9 mouse cellular contexts compared by ENCODE assay signal in genomic region chr4:151108834-151109241, GRCm38 (mm10). TPM values are rescaled to one million over a fixed set of nuclear protein-coding genes. Genes with fewer than 3 reads are reported as not detected.
DNase-seq lines count a peak whose midpoint lies in the region; ATAC-seq and TF ChIP-seq lines count a peak whose summit lies in the region.
"Had no signal": no experiment of that assay in that cellular context is flagged by ENCODE, and none has a peak within 500 bp of the region (broad histone marks: within the 10 kb centered on the region; RNA-seq: fewer than 3 reads in every experiment).

No protein-coding gene starts in this region.

- peaks cover 28% of the 10 kb centered on the region for H3K27me3 ChIP-seq in heart, embryonic 11.5 days (ENCODE audit: control insufficient read depth, insufficient read depth, low read length)
- H3K27me3 ChIP-seq in forebrain, postnatal 0 days (ENCODE audit: insufficient read depth, low read length), result no peaks in the 10 kb centered on the region
- H3K27me3 ChIP-seq in liver, postnatal 0 days (ENCODE audit: insufficient read depth, low read length), result peaks cover 59% of the 10 kb centered on the region

- no peak for DNase-seq in heart, adult 8-10 months (ENCODE audit: low spot score)
- peak; percentile 48 for DNase-seq in adrenal gland, postnatal 14 days
- DNase-seq in forebrain, postnatal 0 days, result peak; percentile 58
- DNase-seq in liver, postnatal 0 days, result no peak
- no peak for DNase-seq in B cell, adult 2 months
- no peak for DNase-seq in Muller cell, postnatal 12 days (ENCODE audit: inconsistent ontology term)

- TF ChIP-seq CTCF in forebrain, postnatal 0 days (IDR thresholded peaks at IDR 0.05; ENCODE audit: low read depth), result 0 out of 2 replicates have a peak, but pooled peaks have one; percentile 3
- no peak for TF ChIP-seq CTCF in liver, postnatal 0 days (IDR thresholded peaks at IDR 0.05; ENCODE audit: low read depth)

- WGBS in heart, embryonic 11.5 days (ENCODE audit: insufficient replicate concordance), result 4% methylated on average over 14 of the region's 20 CpGs
- WGBS in forebrain, postnatal 0 days, result under 1% methylated on average over 19 of the region's 20 CpGs
- 6% methylated on average over 10 of the region's 20 CpGs for WGBS in liver, postnatal 0 days (ENCODE audit: insufficient replicate concordance)

- TF ChIP-seq EP300 in liver, postnatal 0 days (IDR thresholded peaks at IDR 0.05; ENCODE audit: low read depth), result no peak

- ATAC-seq in heart, embryonic 11.5 days (replicated peaks; ENCODE audit: insufficient number of reproducible peaks, low FRiP score, low TSS enrichment), result 0 out of 2 replicates have a peak, but pooled peaks have one; percentile 8
- peak; percentile 10 for ATAC-seq in forebrain, postnatal 0 days
- no peak for ATAC-seq in liver, postnatal 0 days
- ATAC-seq in frontal cortex, adult (ENCODE audit: low TSS enrichment), result no peak

- peak overlapping the region; percentile 94 for H3K27ac ChIP-seq in heart, embryonic 11.5 days (ENCODE audit: low read depth, low read length)
- peak overlapping the region; percentile 98 for H3K27ac ChIP-seq in forebrain, postnatal 0 days (ENCODE audit: low read depth, low read length)
- H3K27ac ChIP-seq in liver, postnatal 0 days (ENCODE audit: low read depth), result no peak overlapping the region

- H3K9ac ChIP-seq in heart, embryonic 11.5 days (ENCODE audit: low read depth, low read length), result peak overlapping the region; percentile 93
- peak overlapping the region; percentile 96 for H3K9ac ChIP-seq in forebrain, postnatal 0 days
- no peak overlapping the region for H3K9ac ChIP-seq in liver, postnatal 0 days (replicated peaks)

- peaks cover 12% of the 10 kb centered on the region for H3K4me1 ChIP-seq in heart, embryonic 11.5 days (ENCODE audit: control insufficient read depth, insufficient read depth, low read length)
- H3K4me1 ChIP-seq in forebrain, postnatal 0 days (ENCODE audit: insufficient read depth), result peaks cover 20% of the 10 kb centered on the region
- H3K4me1 ChIP-seq in liver, postnatal 0 days (ENCODE audit: insufficient read depth), result peaks cover 6% of the 10 kb centered on the region

- H3K4me3 ChIP-seq in heart, embryonic 11.5 days (ENCODE audit: low read depth, low read length), result peak overlapping the region; percentile 81
- peak overlapping the region; percentile 96 for H3K4me3 ChIP-seq in forebrain, postnatal 0 days (ENCODE audit: low read depth, low read length)
- peak overlapping the region; percentile 45 for H3K4me3 ChIP-seq in liver, postnatal 0 days (ENCODE audit: low read depth, low read length)

- peak overlapping the region; percentile 90 for H3K4me2 ChIP-seq in heart, embryonic 11.5 days
- H3K4me2 ChIP-seq in forebrain, postnatal 0 days (ENCODE audit: low read depth), result peak overlapping the region; percentile 60
- H3K4me2 ChIP-seq in liver, postnatal 0 days (ENCODE audit: low read depth, low read length), result peak overlapping the region; percentile 72

- H3K9me3 ChIP-seq in heart, embryonic 11.5 days (replicated peaks; ENCODE audit: control insufficient read depth, low read length), result no peaks in the 10 kb centered on the region
- no peaks in the 10 kb centered on the region for H3K9me3 ChIP-seq in forebrain, postnatal 0 days (ENCODE audit: low read length)
- no peaks in the 10 kb centered on the region for H3K9me3 ChIP-seq in liver, postnatal 0 days (ENCODE audit: low read length)

- no peaks in the 10 kb centered on the region for H3K36me3 ChIP-seq in heart, embryonic 11.5 days (ENCODE audit: control insufficient read depth, insufficient read depth, low read length)
- H3K36me3 ChIP-seq in forebrain, postnatal 0 days (ENCODE audit: insufficient read depth), result no peaks in the 10 kb centered on the region
- no peaks in the 10 kb centered on the region for H3K36me3 ChIP-seq in liver, postnatal 0 days (replicated peaks; ENCODE audit: insufficient read depth, low read length)
- H3K36me3 ChIP-seq: G1E had no signal

RNA-seq across cellular contexts. Expression of gene Gm13090, which starts 19.5 kb away (rescaled TPM):
- 0.21 TPM in 1 of 2 replicates, not detected in the other for polyA plus RNA-seq in heart, embryonic 11.5 days (2014; fragmentation: Nextera tagmentation; extraction: Ambion mirVana)
- total RNA-seq in heart, adult 8-10 months (2022), result under 1 TPM in 2 of 4 experiments, not detected in 2; 0.37 to 0.44 TPM
- total RNA-seq in adrenal gland, postnatal 14 days (2021), result not detected in 2 replicates
- total RNA-seq in forebrain, postnatal 0 days (2014; rRNA removed), result not detected in 2 replicates
- polyA plus RNA-seq in forebrain, postnatal 0 days (2015; fragmentation: Nextera tagmentation; extraction: Ambion mirVana), result not detected in 2 replicates
- not detected in 2 replicates for polyA plus RNA-seq in liver, postnatal 0 days (2015; fragmentation: Nextera tagmentation; extraction: Ambion mirVana)
- total RNA-seq: G1E had no signal
- polyA plus RNA-seq: G1E had no signal

RNA-seq across cellular contexts. Expression of gene Vamp3, which starts 51.1 kb away (rescaled TPM):
- polyA plus RNA-seq in heart, embryonic 11.5 days (2014; fragmentation: Nextera tagmentation; extraction: Ambion mirVana), result 88.5 and 102 TPM in 2 replicates
- 10 to 100 TPM; 51.7 to 66.2 (median 62.3) TPM for total RNA-seq in heart, adult 8-10 months (2022)
- 83.9 and 85.7 TPM in 2 replicates for total RNA-seq in adrenal gland, postnatal 14 days (2021)
- 37.9 and 47.1 TPM in 2 replicates for total RNA-seq in forebrain, postnatal 0 days (2014; rRNA removed)
- polyA plus RNA-seq in forebrain, postnatal 0 days (2015; fragmentation: Nextera tagmentation; extraction: Ambion mirVana), result 39.2 and 48.8 TPM in 2 replicates
- polyA plus RNA-seq in liver, postnatal 0 days (2015; fragmentation: Nextera tagmentation; extraction: Ambion mirVana), result 23.4 and 24.8 TPM in 2 replicates

Comparison
In these comparisons a context has a peak if more than half of its experiments do, and no peak if none do; other contexts are left out.
1. ATAC-seq: peak in heart, embryonic 11.5 days (single experiment) and forebrain, postnatal 0 days (single experiment); none in liver, postnatal 0 days (single experiment) and frontal cortex, adult (single experiment).
2. H3K4me3 ChIP-seq: peak in every context shown above with its lines; median percentile 96 in forebrain, postnatal 0 days; 81 in heart, embryonic 11.5 days; 45 in liver, postnatal 0 days.
3. DNase-seq: peak in adrenal gland, postnatal 14 days (single experiment) and forebrain, postnatal 0 days (single experiment); none in heart, adult 8-10 months (single experiment), liver, postnatal 0 days (single experiment), B cell, adult 2 months (0 of 2) and Muller cell, postnatal 12 days (single experiment).
4. Peak in every context shown above with its lines, with median percentiles within 50 percentile points of each other: H3K4me2 ChIP-seq.